Mouse (Mus musculus) G1E-ER4 (cell line): ENCODE results near the gene Gm45140. TPM values are rescaled to one million over a fixed set of nuclear protein-coding genes. Genes with fewer than 3 reads are reported as not detected.

Experiments
- GATA1 ChIP-seq: IDR thresholded peaks from one replicate; pipeline ENCODE4 v1.8.0; 2012; ENCODE audit warnings: low read length, inconsistent platforms
- polyA plus RNA-seq: library from polyadenylated mRNA; stranded (reverse); fragments of >175 nt; gene quantifications from 2 replicates; pipeline ENCODE4 v1.2.3, GENCODE M21; 2012

Gm45140 gene
- polyA plus RNA-seq, 1 experiment: 11.0 TPM

GRCm38 (mm10) chr6:87775588-87776245, 59.9 kb downstream of the Gm45140 start:
- peak; percentile 65 for TF ChIP-seq GATA1

GRCm38 (mm10) chr6:87774909-87775308, 60.7 kb downstream of the Gm45140 start:
- no peak for TF ChIP-seq GATA1

GRCm38 (mm10) chr6:87774466-87774865, 61.1 kb downstream of the Gm45140 start:
- no peak for TF ChIP-seq GATA1

DNA sequence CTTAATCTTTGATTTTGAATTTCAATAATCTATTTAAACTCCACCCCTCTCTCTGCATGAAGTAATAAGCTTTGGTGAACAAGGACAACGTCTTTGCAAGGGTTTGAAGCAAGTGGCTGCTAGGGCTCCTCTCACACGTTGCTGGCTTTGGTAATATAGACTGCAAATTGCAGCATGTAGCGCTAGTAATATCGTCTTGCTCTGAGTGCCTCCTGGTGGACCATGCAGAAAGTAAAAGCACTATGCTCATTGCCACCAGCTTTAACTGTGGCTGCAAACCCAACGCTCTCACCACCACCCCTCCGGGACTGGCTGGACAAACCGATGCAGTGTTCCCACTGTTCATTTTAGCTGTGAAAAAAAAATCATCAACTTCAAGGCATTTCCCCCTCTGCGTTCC, 65.0 kb downstream of the Gm45140 start:
- TF ChIP-seq GATA1: no peak

- TF ChIP-seq GATA1: peak; percentile 94
Observed at GRCm38 (mm10) chr6:87763376-87764280, 72.0 kb downstream of the Gm45140 start.

DNA sequence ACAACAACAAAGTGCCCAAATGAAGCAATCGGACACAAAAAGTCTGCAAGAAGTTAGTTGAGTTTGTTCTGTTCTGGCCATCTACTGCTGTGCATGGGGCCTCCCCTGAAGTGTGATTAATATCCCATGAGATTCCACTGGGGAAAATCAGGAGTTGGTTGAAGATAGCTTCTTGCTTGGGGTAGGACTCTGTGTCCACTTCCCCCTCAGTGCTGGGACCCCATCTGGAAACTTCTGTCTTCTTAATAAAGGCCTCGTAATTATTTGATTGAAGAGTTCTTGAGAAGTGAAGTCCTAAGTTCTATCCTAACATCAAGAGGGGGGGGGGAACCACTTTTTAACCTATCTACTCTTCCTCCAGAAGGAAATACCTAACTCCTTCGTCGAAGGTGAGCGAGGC, 73.4 kb downstream of the Gm45140 start:
- no peak for TF ChIP-seq GATA1

- TF ChIP-seq GATA1: no peak
Observed at GRCm38 (mm10) chr6:87759850-87760249, 75.7 kb downstream of the Gm45140 start.

- TF ChIP-seq GATA1: no peak
Observed at GRCm38 (mm10) chr6:87759404-87759803, 76.2 kb downstream of the Gm45140 start.

DNA sequence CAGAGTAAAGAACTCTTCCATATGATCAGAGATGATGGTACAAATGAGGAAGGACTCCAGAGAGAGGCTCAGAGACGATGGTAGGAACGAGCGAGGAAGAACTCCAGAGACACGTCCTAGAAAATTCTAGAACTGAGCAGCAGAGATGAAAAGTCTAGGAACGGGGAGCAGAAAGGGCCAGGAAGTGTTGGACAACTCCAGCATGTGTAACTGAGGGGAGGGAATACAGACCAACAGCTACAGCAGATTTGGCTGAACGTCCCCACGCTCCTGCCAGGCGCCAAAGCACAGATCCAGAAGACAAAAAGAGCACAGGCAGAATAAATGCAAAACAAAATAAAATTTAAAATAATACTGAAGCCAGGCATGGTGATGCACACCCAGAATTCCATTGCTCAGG, 78.7 kb downstream of the Gm45140 start:
- TF ChIP-seq GATA1: no peak

GRCm38 (mm10) chr6:87755196-87755595, 80.4 kb downstream of the Gm45140 start:
- no peak for TF ChIP-seq GATA1

- TF ChIP-seq GATA1: no peak
Observed at GRCm38 (mm10) chr6:87751574-87751973, 84.0 kb downstream of the Gm45140 start.

- no peak for TF ChIP-seq GATA1
Observed at GRCm38 (mm10) chr6:87750184-87750910, 85.2 kb downstream of the Gm45140 start.

- no peak for TF ChIP-seq GATA1
Observed at GRCm38 (mm10) chr6:87748531-87748930, 87.1 kb downstream of the Gm45140 start.

DNA sequence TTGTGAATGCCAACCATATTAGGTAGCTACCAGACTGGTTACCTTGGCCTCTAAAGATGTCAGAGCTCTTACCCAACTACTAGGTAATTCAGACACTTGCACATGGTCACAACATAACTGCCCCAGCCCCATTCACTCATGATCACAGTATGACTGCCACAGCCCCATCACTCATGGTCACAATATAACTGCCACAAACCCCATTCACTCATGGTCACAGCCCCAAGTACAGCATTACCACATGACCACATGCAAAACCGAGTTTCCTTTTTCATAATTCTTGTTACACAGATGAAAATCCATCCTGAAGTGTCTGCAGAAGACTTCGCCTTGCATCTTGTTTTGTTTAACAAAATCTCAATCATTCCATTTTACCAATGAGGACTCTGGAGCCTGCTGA, 87.5 kb downstream of the Gm45140 start:
- TF ChIP-seq GATA1: no peak

DNA sequence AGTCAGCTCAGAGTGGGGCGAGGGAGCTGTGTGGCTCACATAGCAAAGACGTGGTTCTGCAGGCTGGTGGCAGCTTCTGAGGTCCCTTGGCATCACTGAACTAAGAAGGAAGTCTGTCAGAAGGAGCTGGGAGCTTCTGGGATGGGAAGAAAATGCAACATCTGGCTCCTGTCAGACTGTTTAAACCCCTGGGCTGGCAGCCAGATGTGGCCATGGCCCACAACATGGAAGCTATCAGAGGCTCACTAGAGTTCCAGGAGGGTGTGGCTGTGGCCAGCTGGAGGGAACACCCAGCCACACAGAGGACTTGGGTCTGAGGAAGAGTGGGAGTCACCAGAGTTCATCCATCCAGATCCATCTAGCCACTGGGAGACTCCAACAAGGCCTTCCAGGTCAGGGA, 88.7 kb downstream of the Gm45140 start:
- no peak for TF ChIP-seq GATA1

DNA sequence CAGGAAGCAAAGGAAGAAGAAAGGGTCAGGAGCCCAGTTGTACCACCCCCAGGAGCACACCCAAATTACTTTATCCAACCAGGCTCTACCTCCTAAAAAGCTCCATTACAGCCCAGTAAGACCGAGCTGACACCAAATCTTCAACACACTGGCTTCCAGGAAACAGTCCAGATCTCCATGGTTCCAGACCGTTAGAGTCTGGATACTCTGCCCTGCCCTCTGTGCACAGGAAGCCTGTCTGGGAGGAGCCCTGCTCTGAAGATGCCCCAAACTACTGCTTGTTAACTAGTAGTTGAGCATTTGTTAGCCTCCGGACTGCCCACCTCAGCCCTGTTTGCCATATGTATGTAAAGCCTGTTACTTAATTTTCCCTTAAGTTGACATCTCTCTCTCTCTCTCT, 89.5 kb downstream of the Gm45140 start:
- TF ChIP-seq GATA1: no peak
